Mouse (Mus musculus) embryonic facial prominence, embryonic 15.5 days (tissue): ENCODE data around the gene Tmed1. TPM values are rescaled to one million over a fixed set of nuclear protein-coding genes. Genes with fewer than 3 reads are reported as not detected.
"Not testable (repeated sequence)": the region's sequence is repeated elsewhere in the genome, so short reads cannot be mapped to it uniquely, and the experiment has no call there.

ENCODE experiments used
- ATAC-seq: fragments of 200-750 bp; cut with Nextera tagmentation; 2 replicates; pipeline ENCODE4 v1.8.0; 2017; ENCODE audit warnings: low read depth, moderate TSS enrichment; ENCODE audit not compliant: insufficient number of reproducible peaks, low FRiP score, low TSS enrichment
- H3K27ac ChIP-seq: fragments of 300-500 bp; sonication (generic); replicated peaks from 2 replicates; pipeline ENCODE4 v1.5.1; 2015; ENCODE audit warnings: mild to moderate bottlenecking, inconsistent platforms
- H3K27me3 ChIP-seq: fragments of 300-500 bp; sonication (generic); 2 replicates; pipeline ENCODE4 v1.6.1; 2015; ENCODE audit warnings: inconsistent platforms
- H3K36me3 ChIP-seq: fragments of 300-500 bp; sonication (generic); 2 replicates; pipeline ENCODE4 v1.6.1; 2015; ENCODE audit warnings: mild to moderate bottlenecking, inconsistent platforms
- H3K4me1 ChIP-seq: fragments of 300-500 bp; sonication (generic); 2 replicates; pipeline ENCODE4 v1.6.1; 2015; ENCODE audit warnings: inconsistent platforms
- H3K4me2 ChIP-seq: fragments of 300-500 bp; sonication (generic); replicated peaks from 2 replicates; pipeline ENCODE4 v1.6.1; 2015; ENCODE audit warnings: mild to moderate bottlenecking, inconsistent platforms
- H3K4me3 ChIP-seq: fragments of 300-500 bp; sonication (generic); replicated peaks from 2 replicates; pipeline ENCODE4 v1.5.1; 2015; ENCODE audit warnings: mild to moderate bottlenecking, inconsistent platforms
- H3K9ac ChIP-seq: fragments of 300-500 bp; sonication (generic); 2 replicates; pipeline ENCODE4 v1.6.1; 2015; ENCODE audit warnings: inconsistent platforms
- H3K9me3 ChIP-seq: fragments of 300-500 bp; sonication (generic); replicated peaks from 2 replicates; pipeline ENCODE4 v1.6.1; 2016; ENCODE audit warnings: inconsistent platforms
- WGBS: fragments of 180-500 bp; shearing (Covaris S2); methylation state at CpG from one replicate; pipeline ENCODE4 v1.1.7; 2015; 5-methylcytosine and 5-hydroxymethylcytosine counted together
- polyA plus RNA-seq: library from polyadenylated mRNA; unstranded; fragments of >200 nt; fragmentation: Nextera tagmentation; extraction: Ambion mirVana; gene quantifications from 2 replicates; pipeline ENCODE4 v1.2.1, GENCODE M21; 2015

Gene Tmed1
- polyA plus RNA-seq, 1 experiment from 2014 or later, result 113 TPM

DNA sequence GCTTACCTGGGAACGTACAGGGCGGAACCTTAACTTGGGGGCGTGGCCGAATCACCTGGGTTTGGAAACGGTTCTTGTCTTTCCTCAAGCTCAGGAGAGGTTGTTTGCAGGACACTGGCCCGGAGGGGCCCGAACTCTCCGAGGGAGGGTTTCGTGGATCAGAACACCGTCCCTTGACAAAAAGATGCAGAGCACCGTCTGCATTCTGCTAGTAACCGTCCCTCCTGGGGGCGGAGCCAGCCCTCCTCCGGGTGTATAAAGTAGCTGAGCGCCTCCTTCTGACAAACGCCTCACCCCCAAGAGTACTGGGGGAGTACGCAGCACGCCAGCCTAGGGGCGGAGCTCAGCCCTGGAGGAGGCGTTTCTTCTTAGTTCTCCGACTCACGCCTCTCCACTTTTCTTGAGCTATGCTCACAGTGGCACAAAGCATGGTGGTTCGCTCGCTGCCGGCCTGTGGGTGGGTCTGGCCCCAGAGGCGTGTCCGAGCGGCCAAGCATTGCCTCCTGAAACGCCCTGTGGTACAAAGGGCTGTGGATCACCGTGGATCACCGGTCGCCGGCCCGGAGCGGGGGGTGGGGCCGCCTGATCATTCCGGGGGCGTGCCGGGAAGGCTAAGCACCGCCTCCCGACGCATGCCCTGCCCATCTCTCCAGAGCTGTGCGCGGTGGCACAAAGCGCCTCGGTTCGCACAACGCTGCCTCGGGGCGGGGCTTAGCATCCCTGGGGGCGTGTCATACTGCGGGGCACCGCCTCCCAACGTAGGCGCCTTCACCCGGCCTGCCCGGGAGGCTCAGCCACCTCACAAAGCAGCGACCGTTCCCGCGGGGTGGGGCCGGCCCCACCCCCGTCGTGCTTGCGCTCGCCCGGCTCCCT, 36.1 kb upstream of the Tmed1 start:
- no peaks in the 10 kb centered on the region for H3K9me3 ChIP-seq
- H3K4me2 ChIP-seq, result peak overlapping the region; percentile 70
- peaks cover 11% of the 10 kb centered on the region for H3K36me3 ChIP-seq
- peak; percentile 95 for ATAC-seq
- whole genome bisulfite sequencing, result under 1% methylated on average over 67 of the region's 67 CpGs
- H3K27ac ChIP-seq, result peak overlapping the region; percentile 97
- peaks cover 33% of the 10 kb centered on the region for H3K4me1 ChIP-seq
- peak overlapping the region; percentile 85 for H3K4me3 ChIP-seq
- H3K9ac ChIP-seq, result peak overlapping the region; percentile 57
- no peaks in the 10 kb centered on the region for H3K27me3 ChIP-seq

DNA sequence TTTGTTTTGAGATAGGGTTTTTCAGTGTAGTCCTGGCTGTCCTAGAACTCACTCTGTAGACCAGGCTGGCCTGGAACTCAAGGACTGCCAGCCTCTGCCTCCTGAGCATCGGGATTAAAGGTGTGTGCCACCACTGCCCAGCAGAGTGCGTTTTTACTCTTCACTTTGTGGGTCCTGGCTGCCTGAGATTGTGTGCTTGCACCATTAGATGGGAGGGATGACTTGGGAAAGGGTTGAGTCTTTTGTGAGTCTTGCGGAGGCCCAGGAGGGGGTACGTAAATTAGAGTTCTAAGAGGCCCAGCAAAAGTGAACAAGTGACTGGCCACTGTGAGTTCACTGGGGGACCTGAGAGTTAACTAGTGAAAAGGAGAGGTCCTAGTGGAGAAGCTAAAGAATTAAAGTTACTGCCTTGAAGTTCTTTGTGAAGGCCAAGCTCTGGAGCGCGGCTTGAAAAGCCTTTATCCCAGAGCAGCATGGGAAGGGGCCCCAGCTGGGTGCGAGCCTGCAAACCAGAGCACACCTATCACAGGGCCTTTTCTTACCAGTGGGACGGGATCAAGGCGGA, 35.4 kb upstream of the Tmed1 start:
- Histone ChIP-seq H3K4me2 (peak overlapping the region; percentile 70), H3K4me3 (peak overlapping the region; percentile 85), H3K9ac (peak overlapping the region; percentile 57), H3K4me1 (peaks cover 33% of the 10 kb centered on the region), H3K27me3 (no peaks in the 10 kb centered on the region), H3K36me3 (peaks cover 6% of the 10 kb centered on the region), H3K9me3 (no peaks in the 10 kb centered on the region), H3K27ac (peak overlapping the region; percentile 97)
- peak; percentile 76 for ATAC-seq
- WGBS, result 6% methylated on average over 9 of the region's 9 CpGs

DNA sequence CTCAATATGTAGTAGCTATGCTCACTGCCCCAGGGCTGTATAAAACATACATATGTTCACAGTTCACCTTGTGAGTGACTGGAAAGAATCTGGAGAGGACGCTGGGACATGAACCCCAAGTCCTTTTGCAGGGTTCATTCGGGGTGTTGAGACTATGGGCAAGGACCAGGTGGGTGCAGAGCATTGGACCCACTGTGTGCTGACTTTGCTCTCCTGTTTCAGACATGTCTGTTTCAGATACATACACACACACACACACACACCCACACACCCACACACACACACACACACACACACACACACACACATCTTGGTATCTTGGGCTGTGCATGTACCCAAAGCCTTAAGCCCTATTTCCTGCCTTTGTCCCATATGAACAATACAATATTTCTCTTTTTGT, 31.9 kb upstream of the Tmed1 start:
- H3K4me3 ChIP-seq, ATAC-seq, H3K9ac ChIP-seq, H3K27me3 ChIP-seq, H3K9me3 ChIP-seq, H3K36me3 ChIP-seq, H3K4me2 ChIP-seq, H3K27ac ChIP-seq: not testable (repeated sequence)
- 92% methylated on average over 2 of the region's 2 CpGs for WGBS
- H3K4me1 ChIP-seq, result peaks cover 13% of the 10 kb centered on the region

DNA sequence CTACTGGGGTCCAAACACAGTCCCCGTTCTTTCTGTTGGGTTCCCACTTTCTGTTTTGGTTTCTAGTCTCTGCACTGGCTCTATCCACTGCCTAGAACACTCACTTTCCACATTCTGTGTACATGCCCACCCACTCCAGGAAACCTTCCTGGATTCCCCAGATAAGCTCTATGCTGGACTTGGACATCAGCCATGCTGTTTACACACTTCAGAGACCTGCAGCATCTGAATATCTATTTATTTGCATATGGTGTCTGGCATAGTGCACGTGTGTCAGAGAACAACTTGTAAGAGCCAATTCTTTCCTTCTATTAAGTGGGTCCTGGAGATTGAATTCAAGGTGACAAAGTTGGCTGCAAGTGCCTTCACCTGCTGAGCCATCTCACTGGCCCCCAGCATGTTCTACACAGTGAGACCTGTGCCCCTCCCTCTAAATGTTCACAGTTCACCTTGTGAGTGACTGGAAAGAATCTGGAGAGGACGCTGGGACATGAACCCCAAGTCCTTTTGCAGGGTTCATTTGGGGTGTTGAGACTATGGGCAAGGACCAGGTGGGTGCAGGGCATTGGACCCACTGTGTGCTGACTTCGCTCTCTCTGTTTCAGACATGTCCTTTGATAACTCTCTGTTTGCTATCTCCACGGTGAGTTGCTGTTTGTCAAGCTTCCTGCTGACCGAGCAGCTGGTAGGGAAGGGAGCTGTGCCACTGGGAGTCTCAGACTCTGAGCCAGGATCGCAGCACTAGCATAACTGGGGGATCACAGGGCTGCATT, 30.1 kb upstream of the Tmed1 start:
- 73% methylated on average over 7 of the region's 7 CpGs for WGBS

DNA sequence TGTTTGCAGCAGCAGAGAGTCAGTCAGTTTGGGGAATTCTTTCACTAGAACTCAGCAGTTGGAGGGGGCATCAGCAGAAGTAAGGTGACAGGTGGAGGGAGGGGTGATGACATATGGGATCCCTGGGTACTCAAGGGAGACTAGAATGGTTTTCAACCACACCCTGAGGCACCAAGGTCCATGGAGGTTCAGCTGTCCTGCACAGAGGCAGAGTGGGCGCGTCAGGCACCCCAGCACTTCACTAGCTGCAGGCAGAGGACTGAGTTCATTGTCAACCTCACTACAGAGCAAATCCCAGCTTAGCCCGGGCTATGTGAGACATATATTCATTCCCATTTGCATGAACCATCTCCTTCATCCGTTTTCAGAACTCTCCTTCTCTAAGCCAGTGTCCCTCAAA, 27.0 kb upstream of the Tmed1 start:
- H3K27ac ChIP-seq, result no peak overlapping the region
- no peak for ATAC-seq
- H3K4me3 ChIP-seq, result no peak overlapping the region
- H3K9me3 ChIP-seq, result no peaks in the 10 kb centered on the region
- H3K4me1 ChIP-seq, result no peaks in the 10 kb centered on the region
- H3K36me3 ChIP-seq, result no peaks in the 10 kb centered on the region
- no peaks in the 10 kb centered on the region for H3K27me3 ChIP-seq
- H3K4me2 ChIP-seq, result no peak overlapping the region
- no peak overlapping the region for H3K9ac ChIP-seq
- 61% methylated on average over 4 of the region's 4 CpGs for WGBS

More for the DNA sequence above, 30.1 kb upstream of the Tmed1 start:
- H3K27me3 ChIP-seq, result no peaks in the 10 kb centered on the region
- no peaks in the 10 kb centered on the region for H3K36me3 ChIP-seq
- no peaks in the 10 kb centered on the region for H3K9me3 ChIP-seq
- H3K4me1 ChIP-seq, result peaks cover 7% of the 10 kb centered on the region
- H3K9ac ChIP-seq, result no peak overlapping the region
- H3K4me3 ChIP-seq, result no peak overlapping the region
- no peak overlapping the region for H3K4me2 ChIP-seq
- ATAC-seq, result no peak
- no peak overlapping the region; the same call in 1 of the 2 replicates for H3K27ac ChIP-seq

DNA sequence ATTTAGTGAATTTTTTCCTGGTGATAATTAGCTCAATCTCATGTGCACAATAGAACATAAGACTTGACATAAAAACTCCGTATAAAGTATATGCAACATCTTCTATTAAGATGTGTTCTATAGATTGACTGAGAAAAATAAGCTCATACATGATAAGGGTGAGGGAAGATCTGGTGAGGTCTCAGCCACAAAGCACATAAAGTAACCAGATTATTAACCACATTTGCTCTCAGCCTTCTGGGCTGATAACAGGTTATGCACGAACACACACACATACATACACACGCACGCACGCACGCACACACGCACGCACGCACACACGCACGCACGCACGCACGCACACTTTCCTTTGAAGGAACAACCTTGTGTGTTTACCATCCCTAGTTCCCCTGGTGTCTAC, 26.4 kb upstream of the Tmed1 start:
- Histone ChIP-seq H3K9me3 (no peaks in the 10 kb centered on the region), H3K27me3 (no peaks in the 10 kb centered on the region), H3K4me3 (no peak overlapping the region), H3K9ac (no peak overlapping the region), H3K36me3 (no peaks in the 10 kb centered on the region), H3K27ac (no peak overlapping the region), H3K4me2 (no peak overlapping the region), H3K4me1 (no peaks in the 10 kb centered on the region)
- 93% methylated on average over 14 of the region's 14 CpGs for WGBS
- no peak for ATAC-seq

DNA sequence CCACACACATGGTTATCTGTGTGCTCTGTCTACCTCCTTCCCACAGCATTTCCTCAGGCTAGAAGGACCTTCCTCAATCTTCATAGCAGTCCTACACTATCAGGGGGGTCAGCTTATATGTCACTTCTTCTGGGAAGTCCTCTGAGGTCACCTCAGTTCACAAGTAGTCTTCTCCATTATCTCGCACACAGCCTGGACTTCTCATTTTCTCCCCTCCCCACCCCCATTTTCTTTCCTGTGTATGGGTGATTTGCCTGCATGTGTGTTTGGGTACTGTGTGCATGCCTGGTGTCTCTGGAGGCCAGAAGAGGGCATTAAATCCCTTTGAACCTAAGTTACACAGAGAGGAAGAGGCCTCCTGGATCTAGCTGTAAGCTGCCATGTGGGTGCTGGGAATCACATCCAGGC, 17.9 kb upstream of the Tmed1 start:
- Histone ChIP-seq H3K9me3 (no peaks in the 10 kb centered on the region), H3K27ac (no peak overlapping the region), H3K4me3 (no peak overlapping the region), H3K9ac (no peak overlapping the region), H3K4me1 (peaks cover 8% of the 10 kb centered on the region; the same call in 1 of the 2 replicates), H3K27me3 (no peaks in the 10 kb centered on the region), H3K36me3 (0 out of 2 replicates have a peak, but pooled peaks cover 3% of the 10 kb centered on the region), H3K4me2 (no peak overlapping the region)
- ATAC-seq, result no peak
- 65% methylated on average over 1 of the region's 1 CpGs for WGBS

DNA sequence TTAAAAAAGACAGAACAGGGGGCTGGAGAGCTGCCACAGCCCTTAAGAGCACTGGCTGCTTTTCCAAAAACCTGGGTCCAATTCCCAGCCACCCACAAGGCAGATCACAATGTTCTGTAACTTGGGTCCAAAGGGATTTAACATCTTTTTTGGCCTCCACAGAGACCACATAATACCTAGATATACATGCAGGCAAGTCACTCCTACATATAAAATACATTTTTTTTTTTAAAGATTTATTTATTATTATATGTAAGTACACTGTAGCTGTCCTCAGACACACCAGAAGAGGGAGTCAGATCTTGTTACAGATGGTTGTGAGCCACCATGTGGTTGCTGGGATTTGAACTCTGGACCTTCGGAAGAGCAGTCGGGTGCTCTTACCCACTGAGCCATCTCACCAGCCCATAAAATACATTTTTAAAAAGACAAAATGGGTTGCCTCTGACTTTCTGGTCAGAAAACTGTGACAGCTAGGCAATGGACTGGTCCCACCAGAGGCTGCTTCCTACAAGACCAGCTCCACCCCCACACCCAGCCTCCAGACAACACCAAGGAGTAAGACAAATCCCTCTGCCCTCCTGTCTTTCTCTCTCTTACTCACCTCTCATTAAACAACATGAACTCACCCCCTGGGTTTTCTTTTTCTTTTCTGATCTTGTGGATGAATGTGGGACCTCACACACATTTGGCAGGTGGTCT, 17.2 kb upstream of the Tmed1 start:
- Histone ChIP-seq H3K36me3 (0 out of 2 replicates have a peak, but pooled peaks cover 3% of the 10 kb centered on the region), H3K27ac (no peak overlapping the region), H3K27me3 (no peaks in the 10 kb centered on the region), H3K9me3 (no peaks in the 10 kb centered on the region), H3K4me2 (no peak overlapping the region), H3K4me1 (peaks cover 8% of the 10 kb centered on the region; the same call in 1 of the 2 replicates), H3K4me3 (no peak overlapping the region), H3K9ac (no peak overlapping the region)
- ATAC-seq, result no peak
- 91% methylated on average over 2 of the region's 2 CpGs for WGBS

DNA sequence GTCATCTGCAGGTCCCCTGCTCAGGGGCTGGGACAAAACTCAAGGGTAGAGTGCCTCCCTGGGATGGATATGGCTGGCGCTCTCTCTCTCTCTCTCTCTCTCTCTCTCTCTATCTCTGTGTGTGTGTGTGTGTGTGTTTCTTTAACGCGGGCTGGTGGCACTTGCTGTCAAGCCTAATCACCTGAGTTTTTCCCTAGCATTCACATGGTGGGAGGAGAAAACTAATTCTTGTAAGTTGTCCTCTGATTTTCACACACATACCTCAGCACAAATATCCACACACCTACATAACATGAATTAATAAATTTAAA, 16.5 kb upstream of the Tmed1 start:
- ATAC-seq, result no peak
- WGBS, result 74% methylated on average over 3 of the region's 3 CpGs
- H3K27ac ChIP-seq, result 0 out of 2 replicates have a peak overlapping the region, but pooled peaks have one; percentile 39
- H3K4me1 ChIP-seq, result peaks cover 8% of the 10 kb centered on the region; the same call in 1 of the 2 replicates
- no peaks in the 10 kb centered on the region for H3K27me3 ChIP-seq
- H3K9ac ChIP-seq, result no peak overlapping the region
- H3K9me3 ChIP-seq, result no peaks in the 10 kb centered on the region
- no peak overlapping the region for H3K4me3 ChIP-seq
- no peak overlapping the region for H3K4me2 ChIP-seq
- 0 out of 2 replicates have a peak, but pooled peaks cover 3% of the 10 kb centered on the region for H3K36me3 ChIP-seq

DNA sequence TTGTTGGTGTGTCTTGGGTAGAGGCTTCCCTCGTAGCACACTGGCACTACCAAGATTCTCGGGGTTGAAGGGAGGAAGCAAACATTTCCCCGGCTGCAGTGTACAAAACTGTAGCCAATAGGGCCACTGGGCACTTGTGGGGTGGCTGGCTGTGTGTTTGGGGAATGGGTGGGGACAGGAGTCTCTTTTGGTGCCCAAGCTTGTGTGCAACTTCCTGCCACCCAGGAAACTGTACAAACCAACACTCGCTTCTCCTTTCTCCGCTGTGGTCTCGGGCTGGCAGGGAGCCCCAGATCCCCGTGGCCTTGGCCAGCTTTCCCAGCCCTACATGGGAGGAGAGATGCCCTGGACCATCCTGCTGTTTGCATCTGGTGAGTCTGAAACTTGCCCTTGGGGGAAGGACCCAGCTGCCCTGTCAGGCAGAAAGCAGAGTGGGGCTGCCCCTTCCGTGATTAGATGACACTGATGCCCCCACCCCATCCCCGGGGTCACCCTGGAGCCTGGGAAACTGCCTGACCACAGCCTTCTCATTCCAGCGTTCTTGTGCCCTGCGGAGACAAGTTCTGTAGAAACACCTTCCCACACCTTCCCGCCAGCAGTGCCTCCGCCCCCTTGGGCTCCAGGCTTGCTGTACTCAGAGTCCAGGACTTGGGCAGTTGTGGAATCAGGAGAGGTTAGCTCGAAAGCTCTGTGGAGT, 16.0 kb upstream of the Tmed1 start, which contains the start of gene AB124611:
AB124611 (plus strand) TSS at position 240 of the 697 bp plus-strand sequence.
- ATAC-seq, result no peak
- 0 out of 2 replicates have a peak within 1 kb of the TSS, but pooled peaks have one; percentile 39 for H3K27ac ChIP-seq
- peaks cover 8% of the 10 kb centered on the region; the same call in 1 of the 2 replicates for H3K4me1 ChIP-seq
- H3K4me2 ChIP-seq, result no peak within 1 kb of the TSS
- 53% methylated on average over 14 of the region's 14 CpGs for WGBS
- 0 out of 2 replicates have a peak, but pooled peaks cover 3% of the 10 kb centered on the region for H3K36me3 ChIP-seq
- H3K27me3 ChIP-seq, result no peaks in the 10 kb centered on the region
- H3K4me3 ChIP-seq, result no peak within 1 kb of the TSS
- no peak within 1 kb of the TSS for H3K9ac ChIP-seq
- H3K9me3 ChIP-seq, result no peaks in the 10 kb centered on the region
